Mouse (Mus musculus): ENCODE measurements around the gene Slc1a3. TPM values are rescaled to one million over a fixed set of nuclear protein-coding genes. Genes with fewer than 3 reads are reported as not detected.
"Not testable (repeated sequence)": the region's sequence is repeated elsewhere in the genome, so short reads cannot be mapped to it uniquely, and the experiment has no call there.

Slc1a3 gene
- total RNA-seq, 4 experiments from 2014 or later: 0.56 to 2.8 (median 1.3) TPM

GRCm38 (mm10) chr15:8709578-8709977, 986 bp downstream of the Slc1a3 start:
- no peak for DNase-seq (ENCODE audit: low spot score in 2 of 2)

- no peak for DNase-seq (ENCODE audit: low spot score in 2 of 2)
These were observed 4.0 kb downstream of the Slc1a3 start for GRCm38 (mm10) chr15:8706613-8707012.

- no peak for DNase-seq (ENCODE audit: low spot score in 2 of 2)
These were observed 4.4 kb downstream of the Slc1a3 start for GRCm38 (mm10) chr15:8706178-8706577.

- DNase-seq (ENCODE audit: low spot score in 2 of 2): not testable (repeated sequence)
These were observed 5.0 kb downstream of the Slc1a3 start for GRCm38 (mm10) chr15:8705560-8705959.

- no peak for DNase-seq (ENCODE audit: low spot score in 2 of 2)
These were observed 12.6 kb downstream of the Slc1a3 start for GRCm38 (mm10) chr15:8697976-8698375.

GRCm38 (mm10) chr15:8697500-8697899, 13.1 kb downstream of the Slc1a3 start:
- DNase-seq (ENCODE audit: low spot score in 2 of 2): no peak

GRCm38 (mm10) chr15:8690141-8690540, 20.4 kb downstream of the Slc1a3 start:
- not testable (repeated sequence) for DNase-seq (ENCODE audit: low spot score in 2 of 2)

GRCm38 (mm10) chr15:8686846-8687245, 23.7 kb downstream of the Slc1a3 start:
- no peak for DNase-seq (ENCODE audit: low spot score in 2 of 2)

GRCm38 (mm10) chr15:8685506-8685905, 25.1 kb downstream of the Slc1a3 start:
- no peak for DNase-seq (ENCODE audit: low spot score in 2 of 2)

GRCm38 (mm10) chr15:8684263-8684662, 26.3 kb downstream of the Slc1a3 start:
- DNase-seq (ENCODE audit: low spot score in 2 of 2): no peak

GRCm38 (mm10) chr15:8682871-8683270, 27.7 kb downstream of the Slc1a3 start:
- no peak for DNase-seq (ENCODE audit: low spot score in 2 of 2)

GRCm38 (mm10) chr15:8682421-8682820, 28.1 kb downstream of the Slc1a3 start:
- no peak for DNase-seq (ENCODE audit: low spot score in 2 of 2)

- no peak for DNase-seq (ENCODE audit: low spot score in 2 of 2)
These were observed 28.6 kb downstream of the Slc1a3 start for GRCm38 (mm10) chr15:8681971-8682370.

- no peak for DNase-seq (ENCODE audit: low spot score in 2 of 2)
These were observed 29.6 kb downstream of the Slc1a3 start for GRCm38 (mm10) chr15:8681009-8681408.

GRCm38 (mm10) chr15:8676959-8677358, 33.6 kb downstream of the Slc1a3 start:
- no peak for DNase-seq (ENCODE audit: low spot score in 2 of 2)

GRCm38 (mm10) chr15:8676211-8676691, 34.3 kb downstream of the Slc1a3 start:
- no peak for DNase-seq (ENCODE audit: low spot score in 2 of 2)

- DNase-seq (ENCODE audit: low spot score in 2 of 2): no peak
These were observed 34.9 kb downstream of the Slc1a3 start for GRCm38 (mm10) chr15:8675616-8676015.

- DNase-seq (ENCODE audit: low spot score in 2 of 2): no peak
These were observed 38.0 kb downstream of the Slc1a3 start for GRCm38 (mm10) chr15:8672532-8672931.

- no peak for DNase-seq (ENCODE audit: low spot score in 2 of 2)
These were observed 42.6 kb downstream of the Slc1a3 start for GRCm38 (mm10) chr15:8667849-8668522.

- DNase-seq (ENCODE audit: low spot score in 2 of 2): no peak
These were observed 44.8 kb downstream of the Slc1a3 start for GRCm38 (mm10) chr15:8665675-8666350.

- DNase-seq (ENCODE audit: low spot score in 2 of 2): peak; percentile 22 to 57
These were observed 47.0 kb downstream of the Slc1a3 start for GRCm38 (mm10) chr15:8663348-8664099.

- no peak for DNase-seq (ENCODE audit: low spot score in 2 of 2)
These were observed 48.7 kb downstream of the Slc1a3 start for GRCm38 (mm10) chr15:8661856-8662255.

Measured in gastrocnemius, adult 8-10 months (tissue).